15 mouse cellular contexts compared by ENCODE assay signal in the genomic region with DNA sequence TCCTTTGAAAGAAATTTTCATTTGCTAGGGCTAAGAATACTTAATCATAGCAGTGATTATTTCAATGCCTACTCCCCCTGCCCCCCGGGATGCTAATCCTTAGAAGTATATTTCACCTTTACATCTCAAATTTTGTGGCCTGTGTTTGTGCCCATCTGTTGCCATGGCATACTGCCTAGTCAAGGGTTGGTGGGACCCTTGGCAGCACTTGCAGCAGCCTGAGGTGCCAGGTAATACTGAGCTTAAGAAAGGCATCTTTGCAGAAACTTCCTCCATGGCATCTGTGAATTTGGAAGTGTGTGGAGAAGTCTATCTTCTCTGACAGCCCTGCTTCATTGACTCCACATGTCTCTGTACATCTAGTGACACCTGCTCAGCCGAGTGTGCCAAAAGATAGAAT.
"Had no signal": no experiment of that assay in that cellular context is flagged by ENCODE, and none has a peak within 500 bp of the region (broad histone marks: within the 10 kb centered on the region; RNA-seq: fewer than 3 reads in every experiment).

No protein-coding gene starts in this region.

- H3K27me3 ChIP-seq: limb, embryonic 12.5 days; liver, embryonic 13.5 days; lung, embryonic 15.5 days; megakaryocyte, embryonic 14.5 days; midbrain, embryonic 13.5 days; neural tube, embryonic 12.5 days had no signal

- DNase-seq: kidney, postnatal 10 days; kidney, postnatal 4 days; liver; liver, embryonic 13.5 days; liver, postnatal 0 days; lung, postnatal 14 days; thymus, postnatal 4 days had no signal

- H3K36me3 ChIP-seq: limb, embryonic 12.5 days; liver, embryonic 13.5 days; lung, embryonic 15.5 days; midbrain, embryonic 13.5 days; neural tube, embryonic 12.5 days had no signal

- H3K9me3 ChIP-seq: limb, embryonic 12.5 days; liver, embryonic 13.5 days; lung, embryonic 15.5 days; megakaryocyte, embryonic 14.5 days; midbrain, embryonic 13.5 days; neural tube, embryonic 12.5 days had no signal

- H3K4me1 ChIP-seq: limb, embryonic 12.5 days; liver, embryonic 13.5 days; lung, embryonic 15.5 days; megakaryocyte, embryonic 14.5 days; midbrain, embryonic 13.5 days; neural tube, embryonic 12.5 days had no signal

- H3K4me3 ChIP-seq: layer of hippocampus, adult 2 months; limb, embryonic 12.5 days; liver, embryonic 13.5 days; lung, embryonic 15.5 days; megakaryocyte, embryonic 14.5 days; midbrain, embryonic 13.5 days; neural tube, embryonic 12.5 days had no signal

- H3K9ac ChIP-seq: limb, embryonic 12.5 days; liver, embryonic 13.5 days; liver, postnatal 0 days; lung, embryonic 15.5 days; midbrain, embryonic 13.5 days; neural tube, embryonic 12.5 days had no signal

- H3K27ac ChIP-seq: layer of hippocampus, adult 2 months; limb, embryonic 12.5 days; liver, embryonic 13.5 days; lung, embryonic 15.5 days; macrophage; midbrain, embryonic 13.5 days; neural tube, embryonic 12.5 days; stomach, postnatal 0 days had no signal

- H3K4me2 ChIP-seq: limb, embryonic 12.5 days; liver, embryonic 13.5 days; lung, embryonic 15.5 days; midbrain, embryonic 13.5 days; neural tube, embryonic 12.5 days had no signal

- ATAC-seq: liver, postnatal 0 days; midbrain, embryonic 13.5 days had no signal
